Mouse (Mus musculus) layer of hippocampus, adult 9-11 months (tissue): ENCODE results near the gene Evx2.

Experiments used
- DNase-seq: peaks from one replicate; pipeline ENCODE4 v3.0.0; 2022

Evx2 gene

GRCm38 (mm10) chr2:74659507-74660005 lies at the start of gene Evx2:
TSS of gene Evx2 (minus strand) at chr2:74659557.
- DNase-seq, result no peak

- no peak for DNase-seq
Measured at GRCm38 (mm10) chr2:74708676-74709075, 49.3 kb upstream of the Evx2 start.

GRCm38 (mm10) chr2:74707599-74707998 lies 48.2 kb upstream of the Evx2 start:
- no peak for DNase-seq

- DNase-seq, result no peak
Measured at GRCm38 (mm10) chr2:74706393-74706960, 47.1 kb upstream of the Evx2 start.

GRCm38 (mm10) chr2:74705467-74706089 lies 46.2 kb upstream of the Evx2 start:
- no peak for DNase-seq

GRCm38 (mm10) chr2:74704999-74705466 lies 45.7 kb upstream of the Evx2 start:
- DNase-seq, result no peak

GRCm38 (mm10) chr2:74704393-74704998 lies 45.1 kb upstream of the Evx2 start, which contains the start of gene Hoxd8:
TSS of gene Hoxd8 (plus strand) at chr2:74704615.
- no peak for DNase-seq

- no peak for DNase-seq
Measured at GRCm38 (mm10) chr2:74703720-74704392, 44.5 kb upstream of the Evx2 start.

- no peak for DNase-seq
Measured at GRCm38 (mm10) chr2:74703317-74703716, 44.0 kb upstream of the Evx2 start.

- DNase-seq, result no peak
Measured at GRCm38 (mm10) chr2:74702820-74703219, 43.5 kb upstream of the Evx2 start.

GRCm38 (mm10) chr2:74701949-74702819 lies 42.8 kb upstream of the Evx2 start:
- no peak for DNase-seq

- no peak for DNase-seq
Measured at GRCm38 (mm10) chr2:74700546-74701112, 41.3 kb upstream of the Evx2 start.

GRCm38 (mm10) chr2:74699664-74700545 lies 40.5 kb upstream of the Evx2 start:
- DNase-seq, result no peak

- DNase-seq, result no peak
Measured at GRCm38 (mm10) chr2:74699053-74699430, 39.7 kb upstream of the Evx2 start.

GRCm38 (mm10) chr2:74698201-74699052 lies 39.1 kb upstream of the Evx2 start:
- DNase-seq, result no peak

GRCm38 (mm10) chr2:74697567-74698121 lies 38.3 kb upstream of the Evx2 start, which contains the start of gene Hoxd9:
TSS of gene Hoxd9 (plus strand) at chr2:74697727.
- no peak for DNase-seq

- no peak for DNase-seq
Measured at GRCm38 (mm10) chr2:74696442-74697335, 37.3 kb upstream of the Evx2 start.

- no peak for DNase-seq
Measured at GRCm38 (mm10) chr2:74695813-74696430, 36.6 kb upstream of the Evx2 start.
